Mouse (Mus musculus) heart, postnatal 0 days (tissue): ENCODE measurements around the gene Itih4. TPM values are rescaled to one million over a fixed set of nuclear protein-coding genes. Genes with fewer than 3 reads are reported as not detected.

ENCODE experiments used
- ATAC-seq: fragments of 200-750 bp; cut with Nextera tagmentation; 2 replicates; pipeline ENCODE4 v1.8.0; 2017; ENCODE audit warnings: low read depth, moderate number of reproducible peaks, moderate library complexity; ENCODE audit not compliant: insufficient read depth
- DNase-seq: peaks from one replicate; pipeline ENCODE4 v3.0.0-alpha.2; 2016; ENCODE audit warnings: low spot score
- H3K27ac ChIP-seq: fragments of 300-500 bp; sonication (generic); 2 replicates; pipeline ENCODE4 v1.5.1; 2014; ENCODE audit warnings: low read depth, mild to moderate bottlenecking
- H3K27me3 ChIP-seq: fragments of 300-500 bp; sonication (generic); 2 replicates; pipeline ENCODE4 v1.6.1; 2014; ENCODE audit warnings: low read length, mixed read lengths; ENCODE audit not compliant: control insufficient read depth, insufficient read depth
- H3K36me3 ChIP-seq: fragments of 300-500 bp; sonication (generic); replicated peaks from 2 replicates; pipeline ENCODE4 v1.6.1; 2014; ENCODE audit warnings: low read length, mixed read lengths; ENCODE audit not compliant: control insufficient read depth, insufficient read depth
- H3K4me1 ChIP-seq: fragments of 300-500 bp; sonication (generic); 2 replicates; pipeline ENCODE4 v1.6.1; 2014; ENCODE audit warnings: antibody characterized with exemption; ENCODE audit not compliant: control insufficient read depth, insufficient read depth
- H3K4me2 ChIP-seq: fragments of 300-500 bp; sonication (generic); 2 replicates; pipeline ENCODE4 v1.6.1; 2014; ENCODE audit warnings: low read depth, mild to moderate bottlenecking, low read length, moderate library complexity
- H3K4me3 ChIP-seq: fragments of 300-500 bp; sonication (generic); 2 replicates; pipeline ENCODE4 v1.5.1; 2014; ENCODE audit warnings: low read depth, low read length
- H3K9ac ChIP-seq: fragments of 300-500 bp; sonication (generic); replicated peaks from 2 replicates; pipeline ENCODE4 v1.6.1; 2014; ENCODE audit warnings: low read depth, low read length, mixed read lengths
- H3K9me3 ChIP-seq: fragments of 300-500 bp; sonication (generic); replicated peaks from 2 replicates; pipeline ENCODE4 v1.6.1; 2016; ENCODE audit warnings: low read length; ENCODE audit not compliant: control insufficient read depth
- CTCF ChIP-seq: IDR thresholded peaks from 2 replicates; pipeline ENCODE4 v1.5.1; 2016; ENCODE audit warnings: antibody characterized with exemption, control low read depth, low read depth
- EP300 ChIP-seq: IDR thresholded peaks from 2 replicates; pipeline ENCODE4 v1.6.1; 2016; ENCODE audit warnings: antibody characterized with exemption, low read depth
- WGBS: fragments of 180-500 bp; shearing (Covaris S2); extraction: QIAGEN DNeasy Blood & Tissue Kit; methylation state at CpG from one replicate; pipeline ENCODE4 v1.1.7; 2014; 5-methylcytosine and 5-hydroxymethylcytosine counted together
- polyA plus RNA-seq: library from polyadenylated mRNA; unstranded; fragments of >200 nt; fragmentation: Nextera tagmentation; extraction: Ambion mirVana; gene quantifications from 2 replicates; pipeline ENCODE4 v1.2.1, GENCODE M21; 2015
- total RNA-seq: library from RNA; depleted of rRNA; stranded (reverse); fragments of >200 nt; gene quantifications from 2 replicates; pipeline ENCODE4 v1.2.3, GENCODE M21; 2014; ENCODE audit warnings: low replicate concordance

Itih4 gene
- total and polyA plus RNA-seq, 2 experiments from 2014 or later: 0.61 to 2.2 TPM

- WGBS: 36% methylated on average over 6 of the region's 6 CpGs
- Histone ChIP-seq H3K9ac (no peak within 1 kb of the TSS), H3K36me3 (no peaks in the 10 kb centered on the region), H3K4me1 (no peaks in the 10 kb centered on the region), H3K27ac (no peak within 1 kb of the TSS), H3K4me3 (no peak within 1 kb of the TSS), H3K9me3 (no peaks in the 10 kb centered on the region), H3K27me3 (no peaks in the 10 kb centered on the region), H3K4me2 (no peak within 1 kb of the TSS)
- DNase-seq (no peak), ATAC-seq (peak; percentile 20; the same call in 1 of the 2 replicates)
- TF ChIP-seq CTCF (no peak), EP300 (no peak)
Observed at GRCm38 (mm10) chr14:30923375-30924105, 37.3 kb downstream of the Itih4 start, which contains the start of gene Itih3. TSS of gene Itih3 (minus strand) at chr14:30923760.

- no peak overlapping the region for H3K4me2 ChIP-seq
- no peaks in the 10 kb centered on the region for H3K4me1 ChIP-seq
- no peak overlapping the region for H3K27ac ChIP-seq
- no peak for TF ChIP-seq EP300
- no peak for TF ChIP-seq CTCF
- WGBS: 81% methylated on average over 3 of the region's 3 CpGs
- no peak overlapping the region for H3K9ac ChIP-seq
- H3K4me3 ChIP-seq: no peak overlapping the region
- ATAC-seq (no peak), DNase-seq (no peak)
- no peaks in the 10 kb centered on the region for H3K9me3 ChIP-seq
- no peaks in the 10 kb centered on the region for H3K36me3 ChIP-seq
- no peaks in the 10 kb centered on the region for H3K27me3 ChIP-seq
Observed at GRCm38 (mm10) chr14:30925492-30925891, 39.2 kb downstream of the Itih4 start.

DNA sequence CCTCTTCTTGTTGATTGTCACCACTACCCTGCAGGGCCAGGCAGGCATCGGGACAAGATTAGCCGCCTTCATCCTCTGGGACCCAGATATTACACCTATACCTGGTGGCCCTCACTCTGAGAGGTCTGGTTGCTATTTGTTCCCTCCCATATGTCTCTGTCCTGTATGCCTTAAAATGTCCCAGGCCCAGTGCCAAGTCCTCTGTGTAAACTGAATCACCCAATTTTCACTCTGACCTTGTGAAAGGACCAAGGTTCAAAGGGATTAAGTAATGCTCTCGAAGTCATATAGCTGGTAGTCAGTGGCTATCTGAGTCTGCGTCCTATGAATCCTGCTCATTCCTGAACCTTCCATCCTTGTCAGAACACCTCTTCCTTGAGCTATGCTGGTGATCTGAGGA is 44.1 kb downstream of the Itih4 start:
- H3K9me3 ChIP-seq: no peaks in the 10 kb centered on the region
- H3K4me2 ChIP-seq: no peak overlapping the region
- no peaks in the 10 kb centered on the region for H3K4me1 ChIP-seq
- no peak overlapping the region for H3K4me3 ChIP-seq
- DNase-seq (no peak), ATAC-seq (no peak)
- H3K9ac ChIP-seq: no peak overlapping the region
- TF ChIP-seq EP300 (no peak), CTCF (no peak)
- H3K36me3 ChIP-seq: no peaks in the 10 kb centered on the region
- no peak overlapping the region for H3K27ac ChIP-seq
- 80% methylated on average over 4 of the region's 4 CpGs for WGBS
- no peaks in the 10 kb centered on the region for H3K27me3 ChIP-seq

- WGBS: 80% methylated on average over 9 of the region's 9 CpGs
- Histone ChIP-seq H3K27me3 (no peaks in the 10 kb centered on the region), H3K27ac (no peak overlapping the region), H3K4me1 (no peaks in the 10 kb centered on the region), H3K9me3 (no peaks in the 10 kb centered on the region), H3K36me3 (no peaks in the 10 kb centered on the region), H3K4me2 (no peak overlapping the region), H3K4me3 (no peak overlapping the region), H3K9ac (no peak overlapping the region)
- ATAC-seq: no peak
- TF ChIP-seq CTCF (no peak), EP300 (no peak)
- no peak for DNase-seq
Observed at GRCm38 (mm10) chr14:30933351-30933750, 47.1 kb downstream of the Itih4 start.

GRCm38 (mm10) chr14:30942254-30942653 is 56.0 kb downstream of the Itih4 start:
- H3K4me1 ChIP-seq: no peaks in the 10 kb centered on the region
- H3K27me3 ChIP-seq: no peaks in the 10 kb centered on the region
- H3K36me3 ChIP-seq: no peaks in the 10 kb centered on the region
- no peak overlapping the region for H3K4me2 ChIP-seq
- H3K27ac ChIP-seq: no peak overlapping the region
- H3K9ac ChIP-seq: no peak overlapping the region
- H3K9me3 ChIP-seq: no peaks in the 10 kb centered on the region
- DNase-seq: no peak
- H3K4me3 ChIP-seq: no peak overlapping the region
- WGBS: 67% methylated on average over 4 of the region's 4 CpGs
- ATAC-seq: no peak
- no peak for TF ChIP-seq CTCF
- TF ChIP-seq EP300: no peak

DNA sequence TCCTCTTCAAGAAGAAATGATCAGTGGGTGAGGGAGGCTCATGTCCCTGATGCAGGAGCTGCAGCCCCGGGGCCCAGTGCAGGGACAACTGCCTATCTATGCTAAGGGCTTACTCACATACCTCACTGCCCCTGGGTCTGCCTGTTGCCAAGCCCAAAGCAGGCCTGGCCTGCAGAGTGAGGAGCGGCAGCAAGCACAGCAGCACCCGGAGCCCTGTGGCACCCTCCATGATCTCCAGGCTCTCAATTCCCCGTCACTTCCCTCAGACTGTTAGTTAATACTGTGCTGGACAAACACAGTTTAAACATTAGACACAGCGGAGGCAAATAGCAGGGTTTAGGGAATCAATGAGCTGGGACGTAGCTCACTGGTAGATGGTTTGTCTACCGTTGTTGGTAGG is 56.8 kb downstream of the Itih4 start, which contains the start of gene Itih1:
Gene Itih1, minus strand, starts transcription at position 252 of the 400 bp plus-strand sequence.
- no peak for ATAC-seq
- H3K4me2 ChIP-seq: no peak within 1 kb of the TSS
- H3K9me3 ChIP-seq: no peaks in the 10 kb centered on the region
- no peaks in the 10 kb centered on the region for H3K36me3 ChIP-seq
- WGBS: 85% methylated on average over 7 of the region's 7 CpGs
- no peak for TF ChIP-seq EP300
- no peak for TF ChIP-seq CTCF
- DNase-seq: no peak
- no peaks in the 10 kb centered on the region for H3K27me3 ChIP-seq
- no peaks in the 10 kb centered on the region for H3K4me1 ChIP-seq
- H3K9ac ChIP-seq: no peak within 1 kb of the TSS
- no peak within 1 kb of the TSS for H3K4me3 ChIP-seq
- no peak within 1 kb of the TSS for H3K27ac ChIP-seq
